Mouse (Mus musculus) liver, adult 2 months (tissue): Measurements from ENCODE around the gene Nbea. TPM values are rescaled to one million over a fixed set of nuclear protein-coding genes. Genes with fewer than 3 reads are reported as not detected.
"Not testable (repeated sequence)": the region's sequence is repeated elsewhere in the genome, so short reads cannot be mapped to it uniquely, and the experiment has no call there.

Experiments
- DNase-seq: peaks from one replicate; pipeline ENCODE4 v3.0.0-alpha.2; 2011; ENCODE audit warnings: low read depth, low spot score; ENCODE audit errors: extremely low read depth
- H3K27ac ChIP-seq: fragments of 200-500 bp; replicated peaks from 2 replicates; pipeline ENCODE4 v1.5.1; 2012; ENCODE audit warnings: low read depth, mild to moderate bottlenecking, control low read depth, inconsistent platforms, low read length; ENCODE audit not compliant: insufficient read depth
- H3K27me3 ChIP-seq: fragments of 200-500 bp; 2 replicates; pipeline ENCODE4 v1.6.1; 2012; ENCODE audit warnings: mild to moderate bottlenecking, moderate library complexity, low read length, inconsistent platforms; ENCODE audit not compliant: control insufficient read depth, insufficient read depth
- H3K36me3 ChIP-seq: fragments of 200-500 bp; 2 replicates; pipeline ENCODE4 v1.6.1; 2012; ENCODE audit warnings: low read length, inconsistent platforms; ENCODE audit not compliant: control insufficient read depth, insufficient read depth
- H3K4me1 ChIP-seq: fragments of 200-500 bp; 2 replicates; pipeline ENCODE4 v1.6.1; 2011; ENCODE audit warnings: low read length; ENCODE audit not compliant: control insufficient read depth, insufficient read depth
- H3K4me3 ChIP-seq: fragments of 200-500 bp; 2 replicates; pipeline ENCODE4 v1.5.1; 2011; ENCODE audit warnings: low read depth, mild to moderate bottlenecking, control low read depth, low read length, moderate library complexity; ENCODE audit not compliant: insufficient read depth
- H3K79me2 ChIP-seq: fragments of 200-500 bp; 2 replicates; pipeline ENCODE4 v1.6.1; 2012; ENCODE audit warnings: inconsistent platforms, mild to moderate bottlenecking, low read length, moderate library complexity; ENCODE audit not compliant: control insufficient read depth, insufficient read depth
- H3K9ac ChIP-seq: fragments of 200-500 bp; 2 replicates; pipeline ENCODE4 v1.6.1; 2012; ENCODE audit warnings: low read depth, mild to moderate bottlenecking, control low read depth, inconsistent platforms, low read length
- CTCF ChIP-seq: fragments of 200-500 bp; IDR thresholded peaks from 2 replicates; pipeline ENCODE4 v1.5.1; 2011; ENCODE audit warnings: low read depth, low read length, control low read depth
- POLR2A ChIP-seq: fragments of 200-500 bp; IDR thresholded peaks from 2 replicates; pipeline ENCODE4 v1.6.1; 2011; ENCODE audit warnings: low read length, control low read depth; ENCODE audit not compliant: insufficient read depth; ENCODE audit errors: extremely low read depth
- WGBS: fragments of 180-500 bp; shearing (Covaris S2); methylation state at CpG from one replicate; pipeline ENCODE4 v1.1.7; 2018; 5-methylcytosine and 5-hydroxymethylcytosine counted together
- polyA plus RNA-seq: library from polyadenylated mRNA; depleted of rRNA; stranded (reverse); fragments of >200 nt; gene quantifications from 2 replicates; pipeline ENCODE4 v1.2.3, GENCODE M21; 2012
- total RNA-seq: library from RNA; depleted of rRNA; stranded (reverse); fragments of >200 nt; gene quantifications from 2 replicates; pipeline ENCODE4 v1.2.3, GENCODE M21; 2014

Nbea gene
- total and polyA plus RNA-seq, 2 experiments, result 0.38 to 1.9 TPM

DNA sequence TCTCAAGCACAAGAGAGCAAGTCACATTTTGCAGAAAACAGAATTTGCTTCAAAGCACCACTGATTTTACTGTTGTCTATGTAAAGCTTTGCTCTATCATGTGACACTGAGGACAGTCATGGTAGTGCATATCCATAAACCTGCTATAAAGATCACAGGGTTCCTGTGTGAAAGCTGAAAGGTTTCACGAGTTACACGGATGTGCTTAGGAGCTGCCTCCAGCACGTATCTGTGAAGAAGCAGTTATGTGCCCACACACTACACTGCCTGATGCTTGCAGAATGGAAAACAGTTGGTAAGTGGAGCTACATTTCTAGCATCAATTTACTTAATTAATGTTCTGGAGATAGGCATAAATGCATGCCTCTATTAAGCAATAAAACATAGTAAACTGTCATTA is 172.4 kb downstream of the Nbea start:
- no peak overlapping the region for H3K9ac ChIP-seq
- TF ChIP-seq CTCF (no peak), POLR2A (no peak)
- 87% methylated on average over 3 of the region's 3 CpGs for WGBS

DNA sequence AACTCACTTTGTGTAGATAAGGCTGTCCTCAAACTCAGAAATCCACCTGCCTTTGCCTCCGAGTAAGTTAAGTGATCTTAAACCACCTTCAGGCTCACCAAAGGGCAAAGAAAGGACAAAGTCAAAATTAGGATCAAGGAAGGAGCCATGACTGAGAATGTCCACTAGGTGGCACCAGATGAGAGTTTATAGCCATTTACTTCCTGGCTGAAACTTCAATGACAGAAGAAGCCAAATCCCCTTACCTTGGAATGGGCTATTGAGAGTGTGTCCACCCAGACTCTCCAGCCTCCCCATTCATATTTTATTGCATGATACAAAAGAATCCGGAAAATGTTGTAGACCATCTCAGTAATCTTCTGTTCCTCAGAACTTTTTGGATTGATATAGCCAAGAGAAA is 175.5 kb downstream of the Nbea start:
- TF ChIP-seq CTCF (peak; percentile 64), POLR2A (no peak)
- DNase-seq, result peak; percentile 29
- H3K4me1 ChIP-seq, result no peaks in the 10 kb centered on the region
- no peak overlapping the region for H3K4me3 ChIP-seq
- no peaks in the 10 kb centered on the region for H3K27me3 ChIP-seq
- H3K27ac ChIP-seq, result no peak overlapping the region
- H3K79me2 ChIP-seq, result no peaks in the 10 kb centered on the region
- 11% methylated on average over 2 of the region's 2 CpGs for WGBS
- H3K9ac ChIP-seq, result no peak overlapping the region
- H3K36me3 ChIP-seq, result no peaks in the 10 kb centered on the region

More for the DNA sequence above, 172.4 kb downstream of the Nbea start:
- H3K79me2 ChIP-seq, result no peaks in the 10 kb centered on the region
- no peak overlapping the region for H3K27ac ChIP-seq
- no peaks in the 10 kb centered on the region for H3K36me3 ChIP-seq
- H3K27me3 ChIP-seq, result no peaks in the 10 kb centered on the region
- H3K4me1 ChIP-seq, result peaks cover 2% of the 10 kb centered on the region; the same call in 1 of the 2 replicates
- no peak for DNase-seq
- H3K4me3 ChIP-seq, result no peak overlapping the region

DNA sequence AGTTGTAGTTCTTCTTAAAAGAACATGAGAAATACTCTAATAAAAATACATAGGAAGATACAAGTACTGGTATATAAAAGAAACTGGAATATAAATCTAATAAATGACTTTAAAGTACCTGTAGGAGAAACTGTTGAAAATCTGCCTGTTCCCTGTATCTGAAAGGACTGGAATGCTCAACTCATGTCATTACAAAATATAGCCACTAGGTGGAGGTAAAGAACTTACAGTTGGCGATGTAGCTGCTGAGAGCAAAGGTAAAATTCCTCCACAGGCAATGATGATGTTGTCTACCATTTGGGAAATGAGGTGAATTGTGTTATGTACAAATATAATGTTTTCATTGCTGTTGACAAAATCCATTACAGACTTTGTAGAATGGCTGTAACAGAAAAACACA is 183.2 kb downstream of the Nbea start:
- Histone ChIP-seq H3K36me3 (no peaks in the 10 kb centered on the region), H3K4me1 (no peaks in the 10 kb centered on the region), H3K4me3 (no peak overlapping the region), H3K27me3 (no peaks in the 10 kb centered on the region), H3K79me2 (no peaks in the 10 kb centered on the region), H3K27ac (no peak overlapping the region), H3K9ac (no peak overlapping the region)
- peak; percentile 58 for DNase-seq
- WGBS, result 2% methylated on average over 1 of the region's 1 CpGs
- TF ChIP-seq POLR2A (no peak), CTCF (peak; percentile 45; the same call in 1 of the 2 replicates)

DNA sequence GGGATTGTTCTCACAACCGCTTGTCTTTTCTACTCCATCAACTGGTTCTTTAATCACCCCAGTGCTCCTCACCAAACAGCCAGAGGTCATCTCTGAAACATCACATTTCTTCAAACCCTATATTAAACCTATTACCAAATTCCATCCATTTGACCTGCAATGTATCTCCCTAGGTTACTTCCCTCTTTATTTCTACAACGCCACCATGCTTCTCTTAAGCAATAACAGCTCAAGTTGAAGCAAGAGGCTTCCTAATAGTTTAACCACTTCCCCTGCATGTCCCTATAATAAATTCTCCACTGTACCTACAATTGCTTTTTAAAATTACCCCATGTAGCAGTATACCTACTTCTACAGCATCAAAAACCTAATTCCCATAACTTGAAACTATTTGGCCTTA is 205.1 kb downstream of the Nbea start:
- H3K9ac ChIP-seq, result no peak overlapping the region
- H3K36me3 ChIP-seq, result no peaks in the 10 kb centered on the region
- H3K27me3 ChIP-seq, result no peaks in the 10 kb centered on the region
- H3K27ac ChIP-seq, result no peak overlapping the region
- no peak for DNase-seq
- H3K4me1 ChIP-seq, result no peaks in the 10 kb centered on the region
- no peak overlapping the region for H3K4me3 ChIP-seq
- H3K79me2 ChIP-seq, result no peaks in the 10 kb centered on the region
- TF ChIP-seq CTCF, result no peak
- no peak for TF ChIP-seq POLR2A
- WGBS, result 94% methylated on average over 2 of the region's 2 CpGs

DNA sequence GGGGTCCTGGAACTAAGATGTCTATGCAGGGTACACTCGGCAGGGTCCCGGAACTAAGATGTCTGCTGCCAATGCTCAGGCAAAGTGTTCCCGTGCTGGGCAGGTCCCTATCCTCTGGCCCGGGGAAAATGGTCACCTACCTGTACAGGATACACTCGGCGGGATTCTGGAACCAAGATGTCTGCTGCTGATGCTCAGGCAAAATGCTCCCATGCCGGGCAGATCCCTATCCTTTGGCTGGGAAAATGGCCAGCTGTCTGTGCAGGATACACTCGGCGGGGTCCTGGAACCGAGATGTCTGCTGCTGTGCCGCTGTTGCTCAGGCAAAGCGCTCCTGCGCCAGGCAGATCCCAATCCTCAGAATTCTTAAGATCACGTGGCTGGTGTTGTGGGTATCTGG is 206.5 kb downstream of the Nbea start:
- WGBS, result 97% methylated on average over 14 of the region's 14 CpGs
- not testable (repeated sequence) for H3K4me3 ChIP-seq, H3K9ac ChIP-seq, DNase-seq, H3K79me2 ChIP-seq, H3K27ac ChIP-seq, H3K27me3 ChIP-seq, H3K36me3 ChIP-seq, H3K4me1 ChIP-seq

DNA sequence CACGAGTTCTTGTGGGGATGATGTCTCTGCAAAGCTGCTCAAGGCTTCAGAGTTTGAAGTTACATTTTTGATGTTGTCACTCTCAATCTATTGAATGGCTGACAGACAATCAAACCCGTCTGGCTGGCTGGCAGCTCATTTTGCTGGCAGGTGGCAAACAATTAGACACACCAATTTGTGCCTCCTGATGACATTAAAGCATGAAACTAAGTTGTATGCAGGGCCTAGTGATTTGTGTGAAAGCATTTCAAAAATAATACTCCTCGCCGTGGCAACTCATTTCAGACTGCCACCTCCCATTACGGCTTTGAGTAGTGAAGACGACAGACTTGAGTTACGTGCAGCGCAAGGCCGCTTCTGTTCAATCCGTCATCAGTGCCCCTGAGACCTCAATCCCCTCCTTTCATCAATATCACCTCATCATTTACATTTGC is 217.8 kb downstream of the Nbea start:
- no peak for DNase-seq
- Histone ChIP-seq H3K4me3 (no peak overlapping the region), H3K79me2 (no peaks in the 10 kb centered on the region), H3K27me3 (no peaks in the 10 kb centered on the region), H3K27ac (no peak overlapping the region), H3K9ac (no peak overlapping the region), H3K36me3 (no peaks in the 10 kb centered on the region), H3K4me1 (no peaks in the 10 kb centered on the region)
- WGBS, result 92% methylated on average over 10 of the region's 10 CpGs
- TF ChIP-seq CTCF (no peak), POLR2A (no peak)
